Mouse (Mus musculus) stomach, embryonic 16.5 days (tissue): ENCODE measurements around the gene Gm17693. TPM values are rescaled to one million over a fixed set of nuclear protein-coding genes. Genes with fewer than 3 reads are reported as not detected.
"Not testable (repeated sequence)": the region's sequence is repeated elsewhere in the genome, so short reads cannot be mapped to it uniquely, and the experiment has no call there.

ENCODE experiments used
- ATAC-seq: fragments of 200-750 bp; cut with Nextera tagmentation; 2 replicates; pipeline ENCODE4 v1.8.0; 2017; ENCODE audit warnings: moderate number of reproducible peaks, moderate TSS enrichment; ENCODE audit not compliant: insufficient read depth, low FRiP score
- H3K27ac ChIP-seq: fragments of 300-500 bp; sonication (generic); 2 replicates; pipeline ENCODE4 v1.5.1; 2014; ENCODE audit warnings: low read length
- H3K27me3 ChIP-seq: fragments of 300-500 bp; sonication (generic); 2 replicates; pipeline ENCODE4 v1.6.1; 2014; ENCODE audit warnings: low read length, control low read depth, mixed read lengths; ENCODE audit not compliant: control insufficient read depth, insufficient read depth
- H3K36me3 ChIP-seq: fragments of 300-500 bp; sonication (generic); 2 replicates; pipeline ENCODE4 v1.6.1; 2014; ENCODE audit warnings: low read length; ENCODE audit not compliant: control insufficient read depth, insufficient read depth
- H3K4me1 ChIP-seq: fragments of 300-500 bp; sonication (generic); 2 replicates; pipeline ENCODE4 v1.6.1; 2014; ENCODE audit warnings: low read length, control low read depth, mixed read lengths; ENCODE audit not compliant: control insufficient read depth, insufficient read depth
- H3K4me2 ChIP-seq: fragments of 300-500 bp; sonication (generic); 2 replicates; pipeline ENCODE4 v1.6.1; 2014; ENCODE audit warnings: low read depth, low read length, mixed read lengths
- H3K4me3 ChIP-seq: fragments of 300-500 bp; sonication (generic); replicated peaks from 2 replicates; pipeline ENCODE4 v1.5.1; 2014; ENCODE audit warnings: mild to moderate bottlenecking, low read length
- H3K9ac ChIP-seq: fragments of 300-500 bp; sonication (generic); 2 replicates; pipeline ENCODE4 v1.6.1; 2014; ENCODE audit warnings: low read length
- H3K9me3 ChIP-seq: fragments of 300-500 bp; sonication (generic); replicated peaks from 2 replicates; pipeline ENCODE4 v1.6.1; 2016; ENCODE audit warnings: low read length, control low read depth; ENCODE audit not compliant: control insufficient read depth
- WGBS: fragments of 180-500 bp; shearing (Covaris S2); extraction: QIAGEN DNeasy Blood & Tissue Kit; methylation state at CpG from one replicate; pipeline ENCODE4 v1.1.7; 2014; 5-methylcytosine and 5-hydroxymethylcytosine counted together
- polyA plus RNA-seq: library from polyadenylated mRNA; unstranded; fragments of >200 nt; fragmentation: Nextera tagmentation; extraction: Ambion mirVana; gene quantifications from 2 replicates; pipeline ENCODE4 v1.2.1, GENCODE M21; 2015

The Gm17693 gene
- polyA plus RNA-seq: not detected in 2 replicates

- not testable (repeated sequence) for ATAC-seq, H3K27me3 ChIP-seq, H3K36me3 ChIP-seq, H3K27ac ChIP-seq, H3K9ac ChIP-seq, H3K4me2 ChIP-seq, H3K4me3 ChIP-seq, H3K4me1 ChIP-seq, H3K9me3 ChIP-seq
- no CpG with 5 or more reads among the region's 4 CpGs for WGBS
These were observed at the start of gene Gm17693 for GRCm38 (mm10) chrX:125705144-125705543. Gm17693 (plus strand) TSS chrX:125705444.
